Mouse (Mus musculus): ENCODE measurements at regions not wholly inside any gene's neighbourhood (a gene's known extent, or its start where the extent isn't known, plus 50 kb on each side); places are given as distances from the start of the nearest gene placed in this dataset.

DNA sequence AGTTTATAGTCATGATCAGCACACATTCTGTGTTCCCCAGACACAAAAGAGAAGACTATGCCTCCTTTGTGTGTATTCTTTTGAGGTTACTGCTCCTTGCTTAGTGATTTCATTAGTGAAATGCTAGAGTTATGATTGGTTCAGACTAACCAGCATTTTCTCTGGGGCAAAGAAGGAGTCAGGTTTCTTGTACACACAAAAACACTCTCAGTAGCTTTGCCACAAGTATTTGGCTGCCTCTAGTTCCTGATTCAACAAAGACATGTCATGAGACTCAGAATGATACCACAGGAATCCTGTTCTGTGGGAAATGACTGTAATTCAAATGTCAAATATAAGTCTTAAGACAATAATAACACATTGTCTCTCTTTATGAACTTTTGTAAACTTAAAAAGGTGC is 86.9 kb downstream of the Alx1 start:
- Histone ChIP-seq H3K27me3 (replicated peaks; ENCODE audit: control insufficient read depth, insufficient read depth, low read length) (no peaks in the 10 kb centered on the region), H3K9me3 (replicated peaks; ENCODE audit: control insufficient read depth, low read length) (no peaks in the 10 kb centered on the region), H3K36me3 (ENCODE audit: control insufficient read depth, insufficient read depth, low read length) (no peaks in the 10 kb centered on the region), H3K27ac (ENCODE audit: low read depth, low read length) (no peak overlapping the region), H3K4me2 (ENCODE audit: low read length) (no peak overlapping the region), H3K9ac (ENCODE audit: low read length) (no peak overlapping the region), H3K4me1 (ENCODE audit: control insufficient read depth, insufficient read depth, low read length) (no peaks in the 10 kb centered on the region), H3K4me3 (ENCODE audit: low read depth, low read length) (no peak overlapping the region)
- DNase-seq (ENCODE audit: low spot score) (no peak), ATAC-seq (no peak)

GRCm38 (mm10) chr10:102940823-102941519 is 89.0 kb downstream of the Alx1 start:
- ATAC-seq (no peak), DNase-seq (ENCODE audit: low spot score) (no peak)
- Histone ChIP-seq H3K27me3 (replicated peaks; ENCODE audit: control insufficient read depth, insufficient read depth, low read length) (no peaks in the 10 kb centered on the region), H3K4me2 (ENCODE audit: low read length) (no peak overlapping the region), H3K4me1 (ENCODE audit: control insufficient read depth, insufficient read depth, low read length) (no peaks in the 10 kb centered on the region), H3K4me3 (ENCODE audit: low read depth, low read length) (no peak overlapping the region), H3K9me3 (replicated peaks; ENCODE audit: control insufficient read depth, low read length) (no peaks in the 10 kb centered on the region), H3K9ac (ENCODE audit: low read length) (no peak overlapping the region), H3K27ac (ENCODE audit: low read depth, low read length) (no peak overlapping the region), H3K36me3 (ENCODE audit: control insufficient read depth, insufficient read depth, low read length) (no peaks in the 10 kb centered on the region)

DNA sequence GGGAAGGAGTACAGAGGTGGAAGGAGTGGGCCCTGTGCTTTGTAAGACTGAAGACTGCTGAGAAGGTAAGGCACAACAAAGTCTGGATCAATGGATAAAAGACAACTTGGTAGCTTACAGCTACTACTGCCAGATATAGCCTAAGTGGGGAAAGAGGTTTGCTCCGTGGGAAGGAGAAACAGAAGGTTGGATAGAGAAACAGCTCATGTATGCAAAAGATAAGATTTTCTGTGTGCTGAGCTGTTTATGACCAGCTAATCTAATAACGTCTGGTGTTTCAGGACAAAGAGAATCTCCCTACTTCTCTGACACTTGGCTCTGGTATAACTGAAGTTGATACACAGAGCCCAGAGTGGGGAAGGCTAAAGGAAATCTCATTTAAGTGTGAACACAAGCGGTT is 98.6 kb downstream of the Alx1 start:
- Histone ChIP-seq H3K9me3 (replicated peaks; ENCODE audit: control insufficient read depth, low read length) (no peaks in the 10 kb centered on the region), H3K4me3 (ENCODE audit: low read depth, low read length) (no peak overlapping the region), H3K4me1 (ENCODE audit: control insufficient read depth, insufficient read depth, low read length) (no peaks in the 10 kb centered on the region), H3K9ac (ENCODE audit: low read length) (no peak overlapping the region), H3K27me3 (replicated peaks; ENCODE audit: control insufficient read depth, insufficient read depth, low read length) (no peaks in the 10 kb centered on the region), H3K4me2 (ENCODE audit: low read length) (no peak overlapping the region), H3K27ac (ENCODE audit: low read depth, low read length) (no peak overlapping the region), H3K36me3 (ENCODE audit: control insufficient read depth, insufficient read depth, low read length) (no peaks in the 10 kb centered on the region)
- no peak for DNase-seq (ENCODE audit: low spot score)
- ATAC-seq: no peak
- 69% methylated on average over 3 of the region's 3 CpGs for WGBS

GRCm38 (mm10) chr10:102928651-102929050 is 101.4 kb downstream of the Alx1 start:
- DNase-seq (ENCODE audit: low spot score) (no peak), ATAC-seq (no peak)
- Histone ChIP-seq H3K27me3 (replicated peaks; ENCODE audit: control insufficient read depth, insufficient read depth, low read length) (no peaks in the 10 kb centered on the region), H3K9ac (ENCODE audit: low read length) (no peak overlapping the region), H3K4me3 (ENCODE audit: low read depth, low read length) (no peak overlapping the region), H3K36me3 (ENCODE audit: control insufficient read depth, insufficient read depth, low read length) (no peaks in the 10 kb centered on the region), H3K9me3 (replicated peaks; ENCODE audit: control insufficient read depth, low read length) (no peaks in the 10 kb centered on the region), H3K4me1 (ENCODE audit: control insufficient read depth, insufficient read depth, low read length) (no peaks in the 10 kb centered on the region), H3K4me2 (ENCODE audit: low read length) (no peak overlapping the region), H3K27ac (ENCODE audit: low read depth, low read length) (no peak overlapping the region)
- 80% methylated on average over 1 of the region's 1 CpGs for WGBS

DNA sequence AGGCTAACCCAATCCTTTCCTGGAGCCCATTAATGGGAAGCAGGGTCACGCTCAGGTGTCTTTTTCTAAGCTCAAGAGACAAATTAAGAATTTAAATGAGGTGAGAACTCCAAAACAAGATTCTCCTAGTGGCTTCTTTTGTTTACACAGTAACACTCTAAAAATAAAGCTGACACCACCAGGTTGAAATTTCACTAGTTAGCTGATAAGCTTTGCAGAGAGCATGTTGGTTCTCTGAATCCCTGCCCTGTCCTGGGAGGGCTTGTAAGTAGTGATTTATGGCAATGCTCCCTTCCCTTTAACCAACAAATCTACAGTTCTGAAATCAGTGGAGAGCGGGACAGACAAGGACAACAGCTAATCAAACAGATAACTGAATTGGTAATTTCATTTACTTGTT is 132.6 kb downstream of the Alx1 start:
- Histone ChIP-seq H3K27ac (ENCODE audit: low read depth, low read length) (no peak overlapping the region), H3K9ac (ENCODE audit: low read length) (no peak overlapping the region), H3K36me3 (ENCODE audit: control insufficient read depth, insufficient read depth, low read length) (no peaks in the 10 kb centered on the region), H3K4me1 (ENCODE audit: control insufficient read depth, insufficient read depth, low read length) (peaks cover 7% of the 10 kb centered on the region), H3K4me3 (ENCODE audit: low read depth, low read length) (no peak overlapping the region), H3K4me2 (ENCODE audit: low read length) (no peak overlapping the region), H3K9me3 (replicated peaks; ENCODE audit: control insufficient read depth, low read length) (no peaks in the 10 kb centered on the region), H3K27me3 (replicated peaks; ENCODE audit: control insufficient read depth, insufficient read depth, low read length) (no peaks in the 10 kb centered on the region)
- ATAC-seq: no peak
- WGBS: 45% methylated on average over 2 of the region's 2 CpGs
- no peak for DNase-seq (ENCODE audit: low spot score)

DNA sequence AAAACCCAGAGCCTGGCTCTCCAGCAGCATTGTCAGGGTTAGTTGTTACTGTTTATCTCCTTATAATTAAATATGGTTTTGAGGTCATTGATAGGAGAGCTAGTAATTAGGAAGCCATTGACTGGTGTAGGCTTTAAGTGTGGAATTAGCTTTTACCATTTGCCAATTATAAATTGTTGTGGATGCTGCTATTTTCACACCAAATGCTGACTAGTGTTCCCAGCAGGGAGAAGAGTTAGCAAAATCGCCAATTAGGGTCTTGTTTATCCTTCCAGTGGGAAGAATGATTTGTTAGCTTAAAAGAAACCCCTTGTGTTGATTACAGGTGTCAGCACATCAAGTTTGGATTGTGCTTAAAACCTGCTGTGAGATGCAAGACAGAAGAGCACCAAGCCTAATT is 134.1 kb downstream of the Alx1 start:
- Histone ChIP-seq H3K9me3 (replicated peaks; ENCODE audit: control insufficient read depth, low read length) (no peaks in the 10 kb centered on the region), H3K27me3 (replicated peaks; ENCODE audit: control insufficient read depth, insufficient read depth, low read length) (no peaks in the 10 kb centered on the region), H3K27ac (ENCODE audit: low read depth, low read length) (no peak overlapping the region), H3K4me2 (ENCODE audit: low read length) (no peak overlapping the region), H3K4me3 (ENCODE audit: low read depth, low read length) (no peak overlapping the region), H3K36me3 (ENCODE audit: control insufficient read depth, insufficient read depth, low read length) (no peaks in the 10 kb centered on the region), H3K9ac (ENCODE audit: low read length) (no peak overlapping the region), H3K4me1 (ENCODE audit: control insufficient read depth, insufficient read depth, low read length) (peaks cover 7% of the 10 kb centered on the region)
- ATAC-seq: peak; percentile 87
- DNase-seq (ENCODE audit: low spot score): peak; percentile 76
- WGBS: 0% methylated on average over 1 of the region's 1 CpGs

GRCm38 (mm10) chr10:102892373-102892772 is 137.6 kb downstream of the Alx1 start:
- H3K4me3 ChIP-seq (ENCODE audit: low read depth, low read length): no peak overlapping the region
- WGBS: 70% methylated on average over 3 of the region's 3 CpGs
- DNase-seq (ENCODE audit: low spot score) (peak; percentile 71), ATAC-seq (peak; percentile 62; the same call in 1 of the 2 replicates)
- H3K9me3 ChIP-seq (replicated peaks; ENCODE audit: control insufficient read depth, low read length): no peaks in the 10 kb centered on the region
- no peaks in the 10 kb centered on the region for H3K36me3 ChIP-seq (ENCODE audit: control insufficient read depth, insufficient read depth, low read length)
- no peak overlapping the region for H3K4me2 ChIP-seq (ENCODE audit: low read length)
- H3K9ac ChIP-seq (ENCODE audit: low read length): no peak overlapping the region
- no peak overlapping the region for H3K27ac ChIP-seq (ENCODE audit: low read depth, low read length)
- peaks cover 7% of the 10 kb centered on the region for H3K4me1 ChIP-seq (ENCODE audit: control insufficient read depth, insufficient read depth, low read length)
- H3K27me3 ChIP-seq (replicated peaks; ENCODE audit: control insufficient read depth, insufficient read depth, low read length): no peaks in the 10 kb centered on the region

- H3K4me3 ChIP-seq (ENCODE audit: low read depth, low read length): no peak overlapping the region
- H3K36me3 ChIP-seq (ENCODE audit: control insufficient read depth, insufficient read depth, low read length): no peaks in the 10 kb centered on the region
- no peaks in the 10 kb centered on the region for H3K27me3 ChIP-seq (replicated peaks; ENCODE audit: control insufficient read depth, insufficient read depth, low read length)
- 72% methylated on average over 3 of the region's 3 CpGs for WGBS
- H3K9me3 ChIP-seq (replicated peaks; ENCODE audit: control insufficient read depth, low read length): no peaks in the 10 kb centered on the region
- H3K27ac ChIP-seq (ENCODE audit: low read depth, low read length): no peak overlapping the region
- peak; percentile 57 for DNase-seq (ENCODE audit: low spot score)
- no peaks in the 10 kb centered on the region for H3K4me1 ChIP-seq (ENCODE audit: control insufficient read depth, insufficient read depth, low read length)
- ATAC-seq: peak; percentile 57; the same call in 1 of the 2 replicates
- no peak overlapping the region for H3K4me2 ChIP-seq (ENCODE audit: low read length)
- no peak overlapping the region for H3K9ac ChIP-seq (ENCODE audit: low read length)
Observed at GRCm38 (mm10) chr10:102889709-102890108, 140.3 kb downstream of the Alx1 start.

DNA sequence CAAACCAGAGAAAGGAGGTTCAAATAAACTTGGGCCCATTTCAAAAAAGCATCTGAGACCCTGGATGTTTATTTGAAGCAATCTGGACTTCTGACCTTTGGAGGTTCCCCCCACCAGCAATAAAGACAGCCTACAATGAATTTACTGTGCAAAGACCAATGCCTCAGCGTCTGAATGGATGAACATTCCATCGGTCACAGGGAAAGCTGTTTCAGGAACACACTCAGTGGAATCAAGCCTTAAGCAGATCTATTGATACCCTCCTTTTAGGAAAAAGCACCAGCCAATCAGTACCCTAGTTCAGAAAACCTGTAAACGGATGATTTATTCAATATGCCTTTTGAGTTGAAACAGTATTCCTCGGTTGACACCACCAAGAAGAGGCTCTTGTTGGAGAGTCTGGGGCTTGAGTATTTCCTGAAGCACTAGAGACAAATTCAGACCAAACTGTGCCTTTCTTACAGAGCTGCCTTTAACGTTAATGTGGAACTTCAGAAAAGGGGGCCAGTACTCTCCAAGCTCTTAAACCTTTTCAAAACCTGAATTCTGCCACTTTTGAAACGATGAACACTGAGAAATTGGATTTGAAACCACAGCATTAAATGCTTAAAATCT is 148.1 kb downstream of the Alx1 start:
- Histone ChIP-seq H3K27ac (ENCODE audit: low read depth, low read length) (no peak overlapping the region), H3K4me1 (ENCODE audit: control insufficient read depth, insufficient read depth, low read length) (no peaks in the 10 kb centered on the region), H3K9ac (ENCODE audit: low read length) (no peak overlapping the region), H3K4me2 (ENCODE audit: low read length) (no peak overlapping the region), H3K4me3 (ENCODE audit: low read depth, low read length) (no peak overlapping the region), H3K9me3 (replicated peaks; ENCODE audit: control insufficient read depth, low read length) (no peaks in the 10 kb centered on the region), H3K27me3 (replicated peaks; ENCODE audit: control insufficient read depth, insufficient read depth, low read length) (no peaks in the 10 kb centered on the region), H3K36me3 (ENCODE audit: control insufficient read depth, insufficient read depth, low read length) (no peaks in the 10 kb centered on the region)
- DNase-seq (ENCODE audit: low spot score): no peak
- no peak for ATAC-seq
- WGBS: 71% methylated on average over 6 of the region's 6 CpGs

Measured in forebrain, embryonic 14.5 days (tissue).